Comparison of ENCODE assay signal across 8 mouse cellular contexts in the genomic region with DNA sequence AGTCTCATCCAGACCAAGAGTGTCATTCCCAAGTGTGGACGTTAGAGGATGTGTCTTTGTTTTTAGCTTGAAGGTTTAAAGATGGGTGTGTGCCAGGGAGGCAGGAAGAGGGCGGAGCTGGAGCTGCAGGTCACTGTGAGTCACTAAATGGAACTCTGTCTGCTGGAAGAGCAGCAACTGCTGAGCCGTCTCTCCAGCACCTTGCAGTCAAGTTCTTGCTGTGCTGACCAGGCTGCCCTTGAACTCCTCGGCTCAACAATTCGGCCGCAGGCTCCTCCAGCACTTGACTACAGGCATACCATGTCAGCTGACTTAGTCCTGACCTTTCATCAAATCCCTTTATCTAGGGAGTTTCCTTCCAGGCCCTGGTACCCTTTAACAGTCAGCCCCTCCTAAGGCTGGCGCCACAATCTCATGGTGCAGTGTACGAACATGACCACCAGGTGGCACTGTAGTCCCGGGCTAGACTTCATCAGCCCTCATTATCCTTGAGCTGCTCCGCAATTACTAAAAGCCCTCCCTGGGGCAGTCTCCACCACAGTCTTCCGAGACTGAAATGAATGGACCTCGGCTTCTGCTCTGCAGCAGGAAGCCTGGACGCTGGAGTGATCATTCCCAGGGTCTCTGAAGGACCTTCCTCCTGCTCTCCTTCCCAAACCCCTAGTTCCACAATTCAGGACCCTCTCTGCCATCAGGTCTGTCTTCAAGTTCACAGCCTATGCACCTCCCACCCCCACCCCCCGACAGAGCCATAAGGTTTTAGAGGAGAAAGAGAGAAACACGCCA. TPM values are rescaled to one million over a fixed set of nuclear protein-coding genes. Genes with fewer than 3 reads are reported as not detected.
DNase-seq lines count a peak whose midpoint lies in the region; ATAC-seq lines count a peak whose summit lies in the region.

No protein-coding gene starts in this region.

- H3K27ac ChIP-seq in intestine, embryonic 15.5 days = peak overlapping the region; percentile 82

- H3K9me3 ChIP-seq in intestine, embryonic 15.5 days = no peaks in the 10 kb centered on the region

- no peaks in the 10 kb centered on the region for H3K27me3 ChIP-seq in intestine, embryonic 15.5 days (replicated peaks)

- H3K4me1 ChIP-seq in intestine, embryonic 15.5 days (replicated peaks) = peaks cover 18% of the 10 kb centered on the region

- H3K9ac ChIP-seq in intestine, embryonic 15.5 days = peak overlapping the region; percentile 36

- peak; percentile 82 for ATAC-seq in intestine, embryonic 15.5 days

- intact Hi-C loops in left cerebral cortex, postnatal 25 days (cut with DNase I) = loop anchor here (1.0 kb wide), 1 partner anchor 60 kb away; no protein-coding TSS in a partner anchor

- H3K4me2 ChIP-seq in intestine, embryonic 15.5 days (replicated peaks) = peak overlapping the region; percentile 50

- 4% methylated on average over 15 of the region's 15 CpGs for WGBS in intestine, embryonic 15.5 days

- no peaks in the 10 kb centered on the region for H3K36me3 ChIP-seq in intestine, embryonic 15.5 days

- DNase-seq in ZHBTc4 (ENCODE audit: low read depth, low spot score) = peak; percentile 94
- DNase-seq in embryo, embryonic 10 days (ENCODE audit: low spot score) = peak; percentile 95
- peak; percentile 76 for DNase-seq in gastrocnemius, postnatal 25 days
- peak; percentile 83 to 85 for DNase-seq in left cerebral cortex, postnatal 25 days (ENCODE audit: low spot score in 2 of 2)
- DNase-seq in mesoderm, embryonic 11.5 days (ENCODE audit: low read depth, low spot score) = peak; percentile 75
- DNase-seq in right cerebral cortex, postnatal 25 days = peak; percentile 78
- peak; percentile 80 to 86 for DNase-seq in urinary bladder, postnatal 4 days (ENCODE audit: low spot score in 2 of 2)

- no peak overlapping the region for H3K4me3 ChIP-seq in intestine, embryonic 15.5 days (replicated peaks)

RNA-seq across cellular contexts. Expression of a gene that starts 23.1 kb away (rescaled TPM):
- 10 to 100 TPM; 19.8 to 23.0 TPM for total RNA-seq in gastrocnemius, postnatal 25 days (2021)
- 41.8 and 45.3 TPM in 2 replicates for polyA plus RNA-seq in intestine, embryonic 15.5 days (2015; fragmentation: Nextera tagmentation; extraction: Ambion mirVana)
- 10 to 100 TPM; 45.8 to 55.0 TPM for total RNA-seq in left cerebral cortex, postnatal 25 days (2021)

RNA-seq across cellular contexts. Expression of a gene that starts 28.4 kb away (rescaled TPM):
- under 1 TPM in 1 of 2 experiments, not detected in 1; 0.43 TPM for total RNA-seq in gastrocnemius, postnatal 25 days (2021)
- polyA plus RNA-seq in intestine, embryonic 15.5 days (2015; fragmentation: Nextera tagmentation; extraction: Ambion mirVana) = 2.3 and 3.7 TPM in 2 replicates
- under 1 TPM; 0.18 to 0.25 TPM for total RNA-seq in left cerebral cortex, postnatal 25 days (2021)
